Mouse (Mus musculus) neural tube, embryonic 14.5 days (tissue): ENCODE measurements around the gene Scgb1b27. TPM values are rescaled to one million over a fixed set of nuclear protein-coding genes. Genes with fewer than 3 reads are reported as not detected.

Experiments used
- polyA plus RNA-seq: library from polyadenylated mRNA; unstranded; fragments of >200 nt; fragmentation: Nextera tagmentation; extraction: Ambion mirVana; gene quantifications from 2 replicates; pipeline ENCODE4 v1.2.1, GENCODE M21; 2014

Gene Scgb1b27
- polyA plus RNA-seq, 1 experiment from 2014 or later = not detected

Other genes with a start within 250 kb of the Scgb1b27 start
- gene Scgb2b26, start 76.4 kb upstream of the Scgb1b27 start, polyA plus RNA-seq = not detected in 2 replicates
- gene Scgb2b27, start 7.5 kb upstream of the Scgb1b27 start, polyA plus RNA-seq = not detected in 2 replicates
- not detected in 2 replicates for gene Scgb1b30, start 73.9 kb downstream of the Scgb1b27 start, polyA plus RNA-seq
- gene Wtip, start 111.8 kb downstream of the Scgb1b27 start, polyA plus RNA-seq = 2.9 and 4.1 TPM in 2 replicates
- 166 and 193 TPM in 2 replicates for gene Uba2, start 148.1 kb downstream of the Scgb1b27 start, polyA plus RNA-seq
- 76.2 and 81.0 TPM in 2 replicates for gene Pdcd2l, start 175.2 kb downstream of the Scgb1b27 start, polyA plus RNA-seq
- 273 and 278 TPM in 2 replicates for gene Gpi1, start 208.9 kb downstream of the Scgb1b27 start, polyA plus RNA-seq
- 0.85 TPM in 1 of 2 replicates, not detected in the other for gene Gm6096, start 229.6 kb downstream of the Scgb1b27 start, polyA plus RNA-seq